Mouse (Mus musculus) ES-Bruce4 (cell line): ENCODE measurements around the gene Lcn9. TPM values are rescaled to one million over a fixed set of nuclear protein-coding genes. Genes with fewer than 3 reads are reported as not detected.

Experiments used
- H3K27ac ChIP-seq: 2 replicates; pipeline ENCODE4 v1.5.1; 2012; ENCODE audit warnings: low read length, inconsistent platforms; ENCODE audit not compliant: insufficient read depth
- H3K27me3 ChIP-seq: 2 replicates; pipeline ENCODE4 v1.6.1; 2012; ENCODE audit warnings: mild to moderate bottlenecking, low read length, inconsistent platforms; ENCODE audit not compliant: control insufficient read depth, poor library complexity, insufficient read depth, severe bottlenecking
- H3K36me3 ChIP-seq: 2 replicates; pipeline ENCODE4 v1.6.1; 2012; ENCODE audit warnings: inconsistent platforms, mild to moderate bottlenecking, low read length, moderate library complexity; ENCODE audit not compliant: control insufficient read depth, poor library complexity, insufficient read depth, severe bottlenecking
- H3K4me1 ChIP-seq: one replicate; pipeline ENCODE4 v1.8.1; 2011; ENCODE audit warnings: low read length; ENCODE audit not compliant: control insufficient read depth, insufficient read depth
- H3K4me3 ChIP-seq: 2 replicates; pipeline ENCODE4 v1.5.1; 2011; ENCODE audit warnings: low read depth, mild to moderate bottlenecking, low read length
- H3K9ac ChIP-seq: 2 replicates; pipeline ENCODE4 v1.6.1; 2012; ENCODE audit warnings: low read depth, mild to moderate bottlenecking, inconsistent platforms; ENCODE audit not compliant: poor library complexity, severe bottlenecking
- H3K9me3 ChIP-seq: replicated peaks from 2 replicates; pipeline ENCODE4 v1.6.1; 2012; ENCODE audit warnings: mild to moderate bottlenecking, low read length, inconsistent platforms; ENCODE audit not compliant: control insufficient read depth, poor library complexity, insufficient read depth, severe bottlenecking
- CTCF ChIP-seq: IDR thresholded peaks from one replicate; pipeline ENCODE4 v1.8.1; 2011; ENCODE audit warnings: low read depth, low read length
- EP300 ChIP-seq: IDR thresholded peaks from 2 replicates; pipeline ENCODE4 v1.6.1; 2011; ENCODE audit warnings: low read depth, low read length; ENCODE audit not compliant: insufficient read depth
- POLR2A ChIP-seq: IDR thresholded peaks from one replicate; pipeline ENCODE4 v1.8.1; 2011; ENCODE audit warnings: low read length; ENCODE audit not compliant: insufficient read depth
- polyA plus RNA-seq: library from polyadenylated mRNA; stranded (reverse); fragments of >200 nt; gene quantifications from 2 replicates; pipeline ENCODE4 v1.2.4, GENCODE M21; 2011; ENCODE audit warnings: low read depth; ENCODE audit not compliant: missing spikeins, insufficient read depth, insufficient read length

Gene Lcn9
- polyA plus RNA-seq = not detected in 2 replicates

- Histone ChIP-seq H3K36me3 (no peaks in the 10 kb centered on the region), H3K4me1 (no peaks in the 10 kb centered on the region), H3K27me3 (no peaks in the 10 kb centered on the region), H3K9ac (no peak within 1 kb of the TSS), H3K27ac (no peak within 1 kb of the TSS), H3K4me3 (no peak within 1 kb of the TSS), H3K9me3 (no peaks in the 10 kb centered on the region)
- no peak for TF ChIP-seq EP300
- TF ChIP-seq POLR2A = no peak
Observed at GRCm38 (mm10) chr2:25822806-25823205, at the start of gene Lcn9. TSS of gene Lcn9 (plus strand) at chr2:25823153.

GRCm38 (mm10) chr2:25773507-25773906 lies 49.4 kb upstream of the Lcn9 start:
- Histone ChIP-seq H3K27me3 (no peaks in the 10 kb centered on the region), H3K36me3 (no peaks in the 10 kb centered on the region), H3K4me3 (no peak overlapping the region), H3K9ac (no peak overlapping the region), H3K27ac (no peak overlapping the region), H3K4me1 (no peaks in the 10 kb centered on the region), H3K9me3 (no peaks in the 10 kb centered on the region)
- TF ChIP-seq EP300 (no peak), CTCF (no peak), POLR2A (no peak)

- Histone ChIP-seq H3K9ac (no peak overlapping the region), H3K9me3 (no peaks in the 10 kb centered on the region), H3K4me1 (no peaks in the 10 kb centered on the region), H3K4me3 (no peak overlapping the region), H3K27me3 (no peaks in the 10 kb centered on the region), H3K36me3 (no peaks in the 10 kb centered on the region), H3K27ac (no peak overlapping the region)
- no peak for TF ChIP-seq EP300
Observed at GRCm38 (mm10) chr2:25774640-25775039, 48.3 kb upstream of the Lcn9 start.

GRCm38 (mm10) chr2:25775991-25776390 lies 47.0 kb upstream of the Lcn9 start:
- TF ChIP-seq CTCF (no peak), POLR2A (no peak), EP300 (no peak)
- H3K4me1 ChIP-seq = no peaks in the 10 kb centered on the region
- no peaks in the 10 kb centered on the region for H3K36me3 ChIP-seq
- H3K9me3 ChIP-seq = no peaks in the 10 kb centered on the region
- no peak overlapping the region for H3K4me3 ChIP-seq
- H3K27ac ChIP-seq = no peak overlapping the region
- no peak overlapping the region for H3K9ac ChIP-seq
- H3K27me3 ChIP-seq = no peaks in the 10 kb centered on the region

GRCm38 (mm10) chr2:25776717-25777116 lies 46.2 kb upstream of the Lcn9 start, which contains the start of gene Lcn11:
TSS of gene Lcn11 (plus strand) at chr2:25777017.
- H3K27me3 ChIP-seq = no peaks in the 10 kb centered on the region
- TF ChIP-seq CTCF = no peak
- no peak for TF ChIP-seq POLR2A
- no peak for TF ChIP-seq EP300
- no peaks in the 10 kb centered on the region for H3K36me3 ChIP-seq
- H3K9ac ChIP-seq = no peak within 1 kb of the TSS
- no peak within 1 kb of the TSS for H3K4me3 ChIP-seq
- no peaks in the 10 kb centered on the region for H3K4me1 ChIP-seq
- H3K27ac ChIP-seq = no peak within 1 kb of the TSS
- no peaks in the 10 kb centered on the region for H3K9me3 ChIP-seq

- H3K27me3 ChIP-seq = no peaks in the 10 kb centered on the region
- no peak overlapping the region for H3K9ac ChIP-seq
- no peaks in the 10 kb centered on the region for H3K36me3 ChIP-seq
- TF ChIP-seq CTCF (no peak), POLR2A (no peak), EP300 (no peak)
- no peak overlapping the region for H3K27ac ChIP-seq
- no peak overlapping the region for H3K4me3 ChIP-seq
- H3K4me1 ChIP-seq = no peaks in the 10 kb centered on the region
- no peaks in the 10 kb centered on the region for H3K9me3 ChIP-seq
Observed at GRCm38 (mm10) chr2:25779076-25779475, 43.9 kb upstream of the Lcn9 start.

- Histone ChIP-seq H3K27ac (no peak overlapping the region), H3K9me3 (no peaks in the 10 kb centered on the region), H3K36me3 (no peaks in the 10 kb centered on the region), H3K27me3 (no peaks in the 10 kb centered on the region), H3K4me3 (no peak overlapping the region), H3K4me1 (no peaks in the 10 kb centered on the region), H3K9ac (no peak overlapping the region)
- TF ChIP-seq CTCF (no peak), POLR2A (no peak), EP300 (no peak)
Observed at GRCm38 (mm10) chr2:25780921-25781320, 42.0 kb upstream of the Lcn9 start.
